Comparison of ENCODE assay signal across 10 mouse cellular contexts in the genomic region with DNA sequence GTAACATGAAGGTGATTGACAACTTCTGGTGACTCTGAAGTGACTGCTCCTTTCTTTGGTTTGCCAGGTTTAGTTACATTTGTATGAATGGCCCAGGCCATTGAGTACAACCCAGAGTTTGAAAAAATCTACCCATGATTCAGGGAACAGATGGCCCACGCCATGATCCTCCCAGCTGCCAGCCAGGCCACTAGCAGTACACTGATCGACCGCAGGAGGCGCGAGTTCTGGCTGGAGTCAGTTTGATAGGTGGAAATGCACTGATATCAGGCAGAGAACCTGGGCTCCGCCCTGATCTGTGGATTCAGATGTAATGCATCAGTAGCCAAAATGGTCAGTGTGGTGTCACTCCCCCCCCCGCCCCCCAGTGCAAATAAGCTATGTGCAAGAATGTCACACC.
DNase-seq lines count a peak whose midpoint lies in the region; ATAC-seq and TF ChIP-seq lines count a peak whose summit lies in the region.
"Had no signal": no experiment of that assay in that cellular context is flagged by ENCODE, and none has a peak within 500 bp of the region (broad histone marks: within the 10 kb centered on the region; RNA-seq: fewer than 3 reads in every experiment).

No protein-coding gene starts in this region.

- TF ChIP-seq EP300 in liver, postnatal 0 days (IDR thresholded peaks at IDR 0.05; ENCODE audit: low read depth) = no peak

- H3K9me3 ChIP-seq in liver, postnatal 0 days (ENCODE audit: low read length) = no peaks in the 10 kb centered on the region
- no peaks in the 10 kb centered on the region for H3K9me3 ChIP-seq in liver, embryonic 12.5 days (replicated peaks)
- no peaks in the 10 kb centered on the region for H3K9me3 ChIP-seq in embryonic facial prominence, embryonic 10.5 days
- H3K9me3 ChIP-seq: liver, embryonic 13.5 days had no signal

- no peaks in the 10 kb centered on the region for H3K4me1 ChIP-seq in liver, postnatal 0 days (ENCODE audit: insufficient read depth)
- no peaks in the 10 kb centered on the region for H3K4me1 ChIP-seq in liver, embryonic 12.5 days
- H3K4me1 ChIP-seq in cerebellum, adult 2 months (ENCODE audit: control insufficient read depth, insufficient read depth, low read length) = peaks cover 19% of the 10 kb centered on the region
- H3K4me1 ChIP-seq in embryonic facial prominence, embryonic 10.5 days = peaks cover 26% of the 10 kb centered on the region
- H3K4me1 ChIP-seq: liver, embryonic 13.5 days had no signal

- TF ChIP-seq CTCF in liver, postnatal 0 days (IDR thresholded peaks at IDR 0.05; ENCODE audit: low read depth) = peak; percentile 37
- peak; percentile 92 for TF ChIP-seq CTCF in cerebellum, adult 2 months (IDR thresholded peaks at IDR 0.05; ENCODE audit: borderline replicate concordance, insufficient read depth, low read depth, low read length)

- no peak for DNase-seq in liver, postnatal 0 days
- peak; percentile 90 for DNase-seq in cerebellum, adult 2 months
- peak; percentile 51 for DNase-seq in embryonic facial prominence, embryonic 10.5 days (ENCODE audit: low spot score)
- peak; percentile 64 for DNase-seq in retina, embryonic 14.5 days (ENCODE audit: low spot score)
- DNase-seq in urinary bladder, postnatal 25 days (ENCODE audit: low spot score) = no peak
- DNase-seq in left cerebral cortex, adult 8-10 months (ENCODE audit: low spot score in 2 of 2) = no peak
- DNase-seq: kidney, adult 18-20 months; liver, embryonic 13.5 days; thymus, adult 18-20 months had no signal

- H3K27ac ChIP-seq in liver, postnatal 0 days (ENCODE audit: low read depth) = no peak overlapping the region
- no peak overlapping the region for H3K27ac ChIP-seq in liver, embryonic 12.5 days
- no peak overlapping the region for H3K27ac ChIP-seq in cerebellum, adult 2 months (ENCODE audit: insufficient read depth, low read length)
- no peak overlapping the region for H3K27ac ChIP-seq in embryonic facial prominence, embryonic 10.5 days (replicated peaks)
- H3K27ac ChIP-seq: liver, embryonic 13.5 days had no signal

- 51% methylated on average over 7 of the region's 7 CpGs for WGBS in liver, postnatal 0 days (ENCODE audit: insufficient replicate concordance)
- WGBS in liver, embryonic 12.5 days (ENCODE audit: insufficient replicate concordance) = 40% methylated on average over 7 of the region's 7 CpGs
- 23% methylated on average over 7 of the region's 7 CpGs for WGBS in cerebellum, adult 2 months
- 57% methylated on average over 7 of the region's 7 CpGs for WGBS in embryonic facial prominence, embryonic 10.5 days

- no peak for ATAC-seq in liver, postnatal 0 days
- no peak for ATAC-seq in liver, embryonic 12.5 days

- no peaks in the 10 kb centered on the region for H3K27me3 ChIP-seq in liver, postnatal 0 days (ENCODE audit: insufficient read depth, low read length)
- H3K27me3 ChIP-seq in liver, embryonic 12.5 days (replicated peaks) = peaks cover 30% of the 10 kb centered on the region
- H3K27me3 ChIP-seq in cerebellum, adult 2 months (ENCODE audit: control insufficient read depth, insufficient read depth, low read length) = no peaks in the 10 kb centered on the region
- H3K27me3 ChIP-seq in embryonic facial prominence, embryonic 10.5 days (replicated peaks; ENCODE audit: low read depth, poor library complexity, severe bottlenecking) = no peaks in the 10 kb centered on the region
- H3K27me3 ChIP-seq: liver, embryonic 13.5 days had no signal

- no peak overlapping the region for H3K4me2 ChIP-seq in liver, postnatal 0 days (ENCODE audit: low read depth, low read length)
- H3K4me2 ChIP-seq in liver, embryonic 12.5 days = no peak overlapping the region
- H3K4me2 ChIP-seq: liver, embryonic 13.5 days had no signal

- no peak for TF ChIP-seq POLR2A in cerebellum, adult 2 months (IDR thresholded peaks at IDR 0.05; ENCODE audit: borderline replicate concordance, insufficient read depth, low read length)

- no peak overlapping the region for H3K9ac ChIP-seq in liver, postnatal 0 days (replicated peaks)
- H3K9ac ChIP-seq in liver, embryonic 12.5 days = no peak overlapping the region
- H3K9ac ChIP-seq: liver, embryonic 13.5 days had no signal

- H3K4me3 ChIP-seq in liver, postnatal 0 days (ENCODE audit: low read depth, low read length) = no peak overlapping the region
- H3K4me3 ChIP-seq in liver, embryonic 12.5 days = no peak overlapping the region
- H3K4me3 ChIP-seq in cerebellum, adult 2 months (replicated peaks; ENCODE audit: insufficient read depth, low read depth, low read length) = no peak overlapping the region
- H3K4me3 ChIP-seq in embryonic facial prominence, embryonic 10.5 days = no peak overlapping the region
- H3K4me3 ChIP-seq: liver, embryonic 13.5 days had no signal

- H3K36me3 ChIP-seq in liver, postnatal 0 days (replicated peaks; ENCODE audit: insufficient read depth, low read length) = no peaks in the 10 kb centered on the region
- no peaks in the 10 kb centered on the region for H3K36me3 ChIP-seq in liver, embryonic 12.5 days
- H3K36me3 ChIP-seq in embryonic facial prominence, embryonic 10.5 days (replicated peaks) = no peaks in the 10 kb centered on the region
- H3K36me3 ChIP-seq: liver, embryonic 13.5 days had no signal

Comparison
In these comparisons a context has a peak if more than half of its experiments do, and no peak if none do; other contexts are left out.
1. DNase-seq: peak in cerebellum, adult 2 months (2 of 2), embryonic facial prominence, embryonic 10.5 days (single experiment) and retina, embryonic 14.5 days (single experiment); none in liver, postnatal 0 days (single experiment), urinary bladder, postnatal 25 days (single experiment) and left cerebral cortex, adult 8-10 months (0 of 2).